Mouse (Mus musculus): ENCODE results near the gene Fbxl18. TPM values are rescaled to one million over a fixed set of nuclear protein-coding genes. Genes with fewer than 3 reads are reported as not detected.
A peak's percentile ranks its signal among the peaks of the same experiment; 100 is the strongest.

Gene Fbxl18
- polyA plus RNA-seq, 1 experiment from 2014 or later: 14.5 TPM

- 76% methylated on average over 6 of the region's 6 CpGs for WGBS
- Histone ChIP-seq H3K4me3 (ENCODE audit: low read depth, low read length) (no peak overlapping the region), H3K27ac (ENCODE audit: low read depth, low read length) (no peak overlapping the region), H3K27me3 (replicated peaks; ENCODE audit: control insufficient read depth, insufficient read depth, low read length) (no peaks in the 10 kb centered on the region), H3K36me3 (ENCODE audit: control insufficient read depth, insufficient read depth, low read length) (no peaks in the 10 kb centered on the region), H3K9me3 (replicated peaks; ENCODE audit: control insufficient read depth, low read length) (no peaks in the 10 kb centered on the region), H3K4me1 (ENCODE audit: control insufficient read depth, insufficient read depth, low read length) (no peaks in the 10 kb centered on the region), H3K9ac (ENCODE audit: low read length) (no peak overlapping the region), H3K4me2 (ENCODE audit: low read length) (no peak overlapping the region)
- DNase-seq (ENCODE audit: low spot score) (no peak), ATAC-seq (no peak)
Observed at GRCm38 (mm10) chr5:142921074-142921459, 25.8 kb upstream of the Fbxl18 start.

DNA sequence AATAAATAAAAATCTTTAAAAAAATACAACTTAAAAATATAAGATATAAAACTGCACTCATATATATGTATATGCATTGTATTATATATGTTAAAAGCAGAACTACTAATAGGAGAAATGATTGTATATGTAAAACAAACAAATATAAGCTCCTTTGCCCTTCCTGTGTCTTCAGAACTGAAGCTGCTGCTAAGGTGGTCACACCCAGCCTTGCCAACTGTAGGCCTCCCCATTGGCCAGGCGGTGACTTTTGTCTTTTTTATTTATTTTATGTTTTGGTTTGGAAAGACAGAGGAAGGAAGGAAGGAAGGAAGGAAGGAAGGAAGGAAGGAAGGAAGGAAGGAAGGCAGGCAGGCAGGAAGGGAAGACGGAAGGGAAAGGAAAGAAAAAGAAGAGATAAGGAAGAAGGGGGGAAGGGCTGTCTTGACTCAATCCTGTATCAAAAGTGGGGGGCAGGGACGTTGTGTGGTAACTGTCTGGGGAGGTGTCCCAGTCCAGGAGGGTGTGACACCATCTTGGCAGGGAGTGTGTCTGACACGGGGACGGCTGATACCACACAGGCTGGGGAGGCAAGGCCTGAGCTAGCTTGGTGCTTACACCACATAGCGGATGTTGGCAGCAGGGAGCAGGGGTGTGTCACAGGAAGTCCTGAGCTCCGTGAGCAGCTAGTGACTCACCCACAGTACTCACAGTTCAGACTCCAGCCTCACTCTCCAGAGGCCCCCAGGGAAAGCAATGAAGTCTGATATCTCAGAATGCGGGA, 25.3 kb upstream of the Fbxl18 start:
- 80% methylated on average over 8 of the region's 8 CpGs for WGBS
- DNase-seq (ENCODE audit: low spot score) (no peak), ATAC-seq (no peak)

DNA sequence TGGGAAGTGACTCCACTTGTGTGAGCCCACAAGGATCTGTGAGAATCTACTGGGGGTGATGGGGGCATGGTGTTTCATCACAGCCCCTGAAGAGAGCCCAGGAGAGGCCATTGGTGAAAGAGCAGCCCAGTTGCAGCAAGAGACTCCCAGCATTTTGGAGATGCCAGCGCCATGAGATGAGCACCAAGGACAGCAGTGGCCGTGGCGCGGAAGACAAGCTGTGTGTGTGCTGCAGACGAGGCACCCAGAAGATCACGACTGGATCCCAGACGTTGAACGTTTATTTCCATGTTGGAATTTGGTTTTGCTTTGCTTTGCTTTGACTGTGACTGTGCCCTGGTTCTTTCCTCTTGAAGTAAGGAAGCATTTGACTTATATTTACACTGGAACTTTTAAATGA, 22.2 kb upstream of the Fbxl18 start:
- 91% methylated on average over 8 of the region's 8 CpGs for WGBS
- no peaks in the 10 kb centered on the region for H3K4me1 ChIP-seq (ENCODE audit: control insufficient read depth, insufficient read depth, low read length)

More for the DNA sequence above, 25.3 kb upstream of the Fbxl18 start:
- no peak overlapping the region for H3K4me3 ChIP-seq (ENCODE audit: low read depth, low read length)
- no peak overlapping the region for H3K4me2 ChIP-seq (ENCODE audit: low read length)
- H3K27me3 ChIP-seq (replicated peaks; ENCODE audit: control insufficient read depth, insufficient read depth, low read length): no peaks in the 10 kb centered on the region
- no peak overlapping the region for H3K27ac ChIP-seq (ENCODE audit: low read depth, low read length)
- no peak overlapping the region for H3K9ac ChIP-seq (ENCODE audit: low read length)
- no peaks in the 10 kb centered on the region for H3K4me1 ChIP-seq (ENCODE audit: control insufficient read depth, insufficient read depth, low read length)
- H3K9me3 ChIP-seq (replicated peaks; ENCODE audit: control insufficient read depth, low read length): no peaks in the 10 kb centered on the region
- no peaks in the 10 kb centered on the region for H3K36me3 ChIP-seq (ENCODE audit: control insufficient read depth, insufficient read depth, low read length)

DNA sequence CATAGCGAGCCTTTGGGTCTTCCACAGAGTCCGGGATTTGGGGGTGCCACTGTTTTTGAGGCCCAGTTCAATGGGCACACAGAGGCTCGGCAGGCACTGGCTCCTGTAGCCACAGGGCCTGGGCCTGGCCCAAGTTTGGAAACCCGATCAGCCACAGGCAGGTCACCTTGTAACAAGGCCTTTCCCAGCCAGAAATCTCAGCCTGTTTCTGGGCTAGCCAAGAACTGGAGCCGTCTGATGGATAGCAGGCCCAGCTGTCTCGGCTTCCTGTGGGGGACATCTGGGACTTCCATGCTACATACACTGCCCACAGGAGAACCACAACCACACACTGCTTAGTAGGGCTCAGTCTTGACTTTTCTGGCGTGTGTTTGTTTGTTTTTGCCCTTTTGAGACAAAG, 21.4 kb upstream of the Fbxl18 start:
- no peak overlapping the region for H3K4me3 ChIP-seq (ENCODE audit: low read depth, low read length)
- no peak for ATAC-seq
- no peaks in the 10 kb centered on the region for H3K27me3 ChIP-seq (replicated peaks; ENCODE audit: control insufficient read depth, insufficient read depth, low read length)
- no peaks in the 10 kb centered on the region for H3K36me3 ChIP-seq (ENCODE audit: control insufficient read depth, insufficient read depth, low read length)
- 89% methylated on average over 7 of the region's 7 CpGs for WGBS
- H3K4me1 ChIP-seq (ENCODE audit: control insufficient read depth, insufficient read depth, low read length): no peaks in the 10 kb centered on the region
- no peak overlapping the region for H3K4me2 ChIP-seq (ENCODE audit: low read length)
- no peak for DNase-seq (ENCODE audit: low spot score)
- no peak overlapping the region for H3K27ac ChIP-seq (ENCODE audit: low read depth, low read length)
- H3K9me3 ChIP-seq (replicated peaks; ENCODE audit: control insufficient read depth, low read length): no peaks in the 10 kb centered on the region
- H3K9ac ChIP-seq (ENCODE audit: low read length): no peak overlapping the region

More for the DNA sequence above, 22.2 kb upstream of the Fbxl18 start:
- Histone ChIP-seq H3K27me3 (replicated peaks; ENCODE audit: control insufficient read depth, insufficient read depth, low read length) (no peaks in the 10 kb centered on the region), H3K9ac (ENCODE audit: low read length) (no peak overlapping the region), H3K27ac (ENCODE audit: low read depth, low read length) (no peak overlapping the region), H3K36me3 (ENCODE audit: control insufficient read depth, insufficient read depth, low read length) (no peaks in the 10 kb centered on the region), H3K4me3 (ENCODE audit: low read depth, low read length) (no peak overlapping the region), H3K9me3 (replicated peaks; ENCODE audit: control insufficient read depth, low read length) (no peaks in the 10 kb centered on the region), H3K4me2 (ENCODE audit: low read length) (no peak overlapping the region)
- DNase-seq (ENCODE audit: low spot score): no peak
- ATAC-seq: no peak

GRCm38 (mm10) chr5:142915231-142915630, 20.0 kb upstream of the Fbxl18 start:
- no peak overlapping the region for H3K27ac ChIP-seq (ENCODE audit: low read depth, low read length)
- H3K4me1 ChIP-seq (ENCODE audit: control insufficient read depth, insufficient read depth, low read length): no peaks in the 10 kb centered on the region
- no peak overlapping the region for H3K4me2 ChIP-seq (ENCODE audit: low read length)
- no peak for ATAC-seq
- no peak overlapping the region for H3K9ac ChIP-seq (ENCODE audit: low read length)
- H3K4me3 ChIP-seq (ENCODE audit: low read depth, low read length): no peak overlapping the region
- H3K36me3 ChIP-seq (ENCODE audit: control insufficient read depth, insufficient read depth, low read length): no peaks in the 10 kb centered on the region
- no peaks in the 10 kb centered on the region for H3K27me3 ChIP-seq (replicated peaks; ENCODE audit: control insufficient read depth, insufficient read depth, low read length)
- H3K9me3 ChIP-seq (replicated peaks; ENCODE audit: control insufficient read depth, low read length): no peaks in the 10 kb centered on the region
- 92% methylated on average over 11 of the region's 11 CpGs for WGBS
- no peak for DNase-seq (ENCODE audit: low spot score)

GRCm38 (mm10) chr5:142912739-142913138, 17.5 kb upstream of the Fbxl18 start:
- H3K27me3 ChIP-seq (replicated peaks; ENCODE audit: control insufficient read depth, insufficient read depth, low read length): no peaks in the 10 kb centered on the region
- DNase-seq (ENCODE audit: low spot score) (no peak), ATAC-seq (no peak)
- H3K27ac ChIP-seq (ENCODE audit: low read depth, low read length): no peak overlapping the region
- no peaks in the 10 kb centered on the region for H3K9me3 ChIP-seq (replicated peaks; ENCODE audit: control insufficient read depth, low read length)
- no peak overlapping the region for H3K4me2 ChIP-seq (ENCODE audit: low read length)
- H3K4me1 ChIP-seq (ENCODE audit: control insufficient read depth, insufficient read depth, low read length): peaks cover 6% of the 10 kb centered on the region
- 75% methylated on average over 4 of the region's 4 CpGs for WGBS
- H3K4me3 ChIP-seq (ENCODE audit: low read depth, low read length): no peak overlapping the region
- no peak overlapping the region for H3K9ac ChIP-seq (ENCODE audit: low read length)
- no peaks in the 10 kb centered on the region for H3K36me3 ChIP-seq (ENCODE audit: control insufficient read depth, insufficient read depth, low read length)

DNA sequence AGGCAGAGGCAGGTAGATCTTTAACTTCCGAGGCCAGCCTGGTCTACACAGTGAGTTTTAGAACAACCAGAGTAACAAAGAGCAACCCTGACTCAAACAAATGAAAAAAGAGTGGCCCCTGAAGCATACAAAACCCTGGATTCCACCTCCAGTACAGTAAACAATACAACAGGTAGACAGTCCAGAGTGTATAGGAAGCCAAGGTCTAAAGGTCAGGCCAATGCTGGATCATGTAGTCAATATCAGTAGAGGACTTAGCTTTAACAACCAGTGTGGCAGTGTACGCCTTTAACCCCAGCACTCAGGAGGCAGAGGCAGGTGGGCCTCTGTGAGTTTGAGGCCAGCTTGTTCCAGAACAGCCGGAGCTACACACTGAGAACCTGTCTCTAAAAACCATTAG, 17.1 kb upstream of the Fbxl18 start:
- Histone ChIP-seq H3K4me1 (ENCODE audit: control insufficient read depth, insufficient read depth, low read length) (peaks cover 11% of the 10 kb centered on the region), H3K27ac (ENCODE audit: low read depth, low read length) (no peak overlapping the region), H3K36me3 (ENCODE audit: control insufficient read depth, insufficient read depth, low read length) (no peaks in the 10 kb centered on the region), H3K4me3 (ENCODE audit: low read depth, low read length) (no peak overlapping the region), H3K4me2 (ENCODE audit: low read length) (no peak overlapping the region), H3K27me3 (replicated peaks; ENCODE audit: control insufficient read depth, insufficient read depth, low read length) (no peaks in the 10 kb centered on the region), H3K9me3 (replicated peaks; ENCODE audit: control insufficient read depth, low read length) (no peaks in the 10 kb centered on the region), H3K9ac (ENCODE audit: low read length) (no peak overlapping the region)
- ATAC-seq (no peak), DNase-seq (ENCODE audit: low spot score) (no peak)
- WGBS: 93% methylated on average over 3 of the region's 3 CpGs

- WGBS: 82% methylated on average over 2 of the region's 2 CpGs
- H3K4me1 ChIP-seq (ENCODE audit: control insufficient read depth, insufficient read depth, low read length): peaks cover 15% of the 10 kb centered on the region
- no peaks in the 10 kb centered on the region for H3K27me3 ChIP-seq (replicated peaks; ENCODE audit: control insufficient read depth, insufficient read depth, low read length)
- no peak overlapping the region for H3K27ac ChIP-seq (ENCODE audit: low read depth, low read length)
- H3K9ac ChIP-seq (ENCODE audit: low read length): no peak overlapping the region
- no peak overlapping the region for H3K4me2 ChIP-seq (ENCODE audit: low read length)
- no peaks in the 10 kb centered on the region for H3K36me3 ChIP-seq (ENCODE audit: control insufficient read depth, insufficient read depth, low read length)
- no peak overlapping the region for H3K4me3 ChIP-seq (ENCODE audit: low read depth, low read length)
- no peaks in the 10 kb centered on the region for H3K9me3 ChIP-seq (replicated peaks; ENCODE audit: control insufficient read depth, low read length)
- DNase-seq (ENCODE audit: low spot score) (no peak), ATAC-seq (no peak)
Observed at GRCm38 (mm10) chr5:142911629-142912028, 16.4 kb upstream of the Fbxl18 start.

- H3K4me3 ChIP-seq (ENCODE audit: low read depth, low read length): no peak overlapping the region
- H3K4me2 ChIP-seq (ENCODE audit: low read length): no peak overlapping the region
- WGBS: 73% methylated on average over 8 of the region's 8 CpGs
- DNase-seq (ENCODE audit: low spot score) (no peak), ATAC-seq (no peak)
- H3K27me3 ChIP-seq (replicated peaks; ENCODE audit: control insufficient read depth, insufficient read depth, low read length): no peaks in the 10 kb centered on the region
- H3K4me1 ChIP-seq (ENCODE audit: control insufficient read depth, insufficient read depth, low read length): peaks cover 15% of the 10 kb centered on the region
- no peak overlapping the region for H3K9ac ChIP-seq (ENCODE audit: low read length)
- no peaks in the 10 kb centered on the region for H3K9me3 ChIP-seq (replicated peaks; ENCODE audit: control insufficient read depth, low read length)
- peaks cover 9% of the 10 kb centered on the region for H3K36me3 ChIP-seq (ENCODE audit: control insufficient read depth, insufficient read depth, low read length)
- H3K27ac ChIP-seq (ENCODE audit: low read depth, low read length): peak overlapping the region; percentile 15; the same call in 1 of the 2 replicates
Observed at GRCm38 (mm10) chr5:142909576-142910278, 14.5 kb upstream of the Fbxl18 start.

All from forebrain, embryonic 14.5 days (tissue).